Mouse (Mus musculus): ENCODE data around the gene Cubn.

DNA sequence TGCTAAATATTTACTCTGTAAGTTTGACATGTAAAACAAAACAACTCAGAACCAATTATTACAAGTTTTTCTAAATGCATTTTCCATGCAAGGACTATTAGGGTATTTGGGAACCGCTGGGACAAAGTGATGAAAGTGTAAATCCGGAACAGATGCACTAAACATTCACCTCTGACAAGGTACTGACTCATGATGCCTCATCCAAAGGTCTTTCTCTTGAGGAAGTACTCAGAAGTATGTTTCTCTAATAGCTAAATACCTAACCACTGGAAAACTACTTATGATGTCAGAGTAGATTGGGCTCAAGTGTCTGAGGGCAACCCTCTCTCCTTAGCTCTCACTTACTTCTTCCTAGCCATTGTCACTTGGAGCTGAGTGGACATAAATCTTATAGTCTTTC is 10.9 kb downstream of the Cubn start:
- TF ChIP-seq CTCF (conservative IDR thresholded peaks at IDR 0.05; ENCODE audit: low read length) (no peak), NANOG (IDR thresholded peaks at IDR 0.05; ENCODE audit: borderline replicate concordance, low read length) (no peak)
